Mouse (Mus musculus): ENCODE results near the gene Sspo.

The Sspo gene

DNA sequence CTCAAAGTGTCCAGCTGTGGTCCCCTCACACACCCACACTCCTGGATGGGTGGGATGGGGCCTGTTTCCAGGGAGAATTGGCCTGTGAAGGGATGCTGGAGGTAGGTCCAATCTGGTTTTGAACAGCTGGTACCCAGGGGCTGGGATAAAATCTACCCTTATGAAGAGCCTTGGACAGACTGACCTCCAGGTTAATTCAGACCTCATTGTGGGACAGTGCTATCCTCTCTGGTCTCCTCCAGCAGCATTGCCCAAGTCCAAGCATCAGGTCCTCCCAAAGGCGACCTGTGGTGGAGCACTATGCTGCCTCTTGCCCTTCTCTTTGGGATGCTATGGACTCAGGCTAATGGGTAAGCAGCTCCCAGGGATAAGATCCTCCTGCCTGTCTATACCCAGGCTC lies at the start of gene Sspo:
Gene Sspo, plus strand, starts transcription at position 301 of the 400 bp plus-strand sequence.
- no peak for DNase-seq

DNA sequence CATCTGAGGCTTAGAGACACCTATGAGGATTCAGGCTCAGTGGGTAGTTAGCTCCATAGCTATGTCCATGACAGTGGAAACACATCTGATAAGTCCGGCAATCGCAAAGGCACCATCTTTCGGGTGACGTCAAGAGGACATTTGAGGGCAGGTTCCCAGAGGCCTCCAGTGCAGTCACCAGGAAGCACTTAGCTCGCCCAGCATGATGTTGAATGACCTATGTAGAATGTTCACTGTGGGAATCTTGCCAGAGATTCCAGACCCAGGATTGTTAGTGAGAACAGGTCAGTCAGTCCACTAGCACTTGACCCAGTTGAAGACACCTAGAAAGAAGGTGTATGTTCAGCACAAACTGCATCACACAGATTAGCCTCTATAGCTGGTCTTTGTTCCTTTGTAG lies 48.1 kb upstream of the Sspo start:
- DNase-seq: peak; percentile 26

GRCm38 (mm10) chr6:48404071-48404470 lies 44.0 kb upstream of the Sspo start:
- DNase-seq: peak; percentile 6

DNA sequence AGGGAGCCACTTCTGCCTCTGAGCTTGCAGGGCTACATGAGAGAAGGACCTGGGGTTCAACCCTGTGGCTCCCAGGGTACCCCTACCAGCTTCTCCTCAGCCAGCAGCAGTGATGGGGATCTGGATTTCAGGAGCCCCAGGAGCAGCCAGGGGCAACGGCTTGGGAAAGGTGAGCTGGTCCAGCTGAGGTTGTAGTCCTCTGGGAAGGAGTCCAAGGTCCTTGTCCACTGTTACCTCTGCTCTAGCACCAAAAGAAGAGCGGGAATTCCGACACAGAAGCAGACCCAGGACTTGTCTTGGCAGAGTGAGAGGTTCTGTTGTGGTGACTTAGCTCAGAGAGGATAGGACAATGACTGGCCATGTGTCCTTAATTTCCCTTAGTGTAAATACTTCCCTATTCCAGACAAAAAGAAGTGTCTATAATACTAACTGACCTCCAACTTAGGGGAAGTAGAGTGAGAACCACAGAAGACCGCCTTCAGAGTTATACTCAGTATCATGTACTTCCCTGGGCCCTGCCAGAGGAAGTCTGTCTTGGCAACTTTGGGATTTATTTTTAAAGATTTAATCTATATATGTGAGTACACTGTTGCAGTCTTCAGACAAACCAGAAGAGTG lies 38.2 kb upstream of the Sspo start:
- DNase-seq: peak; percentile 24

GRCm38 (mm10) chr6:48410551-48410950 lies 37.5 kb upstream of the Sspo start:
- peak; percentile 9 for DNase-seq

- peak; percentile 64 for DNase-seq
These were observed 36.6 kb upstream of the Sspo start for GRCm38 (mm10) chr6:48411193-48412092.

- DNase-seq: peak; percentile 54
These were observed 35.9 kb upstream of the Sspo start for GRCm38 (mm10) chr6:48412147-48412546.

GRCm38 (mm10) chr6:48412662-48413061 lies 35.4 kb upstream of the Sspo start:
- DNase-seq: peak; percentile 15

GRCm38 (mm10) chr6:48413081-48413480 lies 34.9 kb upstream of the Sspo start:
- peak; percentile 63 for DNase-seq

GRCm38 (mm10) chr6:48414886-48415285 lies 33.1 kb upstream of the Sspo start:
- no peak for DNase-seq

DNA sequence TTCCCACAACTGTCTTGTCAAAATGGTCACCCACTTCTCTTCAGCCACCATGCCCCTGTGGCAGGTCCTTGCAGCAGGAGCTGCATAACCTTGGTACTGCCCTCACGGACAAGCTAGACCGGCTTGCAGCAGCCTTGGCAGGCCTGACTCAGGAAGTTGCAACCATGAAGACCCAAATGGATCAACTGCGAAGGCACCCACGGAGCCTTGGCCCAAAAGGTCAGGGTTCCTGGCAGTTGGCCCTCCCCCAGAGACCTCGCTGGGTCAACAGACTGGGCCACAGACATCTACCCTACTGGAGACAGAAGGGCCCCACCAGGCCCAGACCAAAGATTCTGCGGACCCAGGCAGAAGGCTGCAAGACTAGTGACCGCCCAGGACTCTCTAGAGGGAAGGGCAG lies 32.4 kb upstream of the Sspo start:
- no peak for DNase-seq

DNA sequence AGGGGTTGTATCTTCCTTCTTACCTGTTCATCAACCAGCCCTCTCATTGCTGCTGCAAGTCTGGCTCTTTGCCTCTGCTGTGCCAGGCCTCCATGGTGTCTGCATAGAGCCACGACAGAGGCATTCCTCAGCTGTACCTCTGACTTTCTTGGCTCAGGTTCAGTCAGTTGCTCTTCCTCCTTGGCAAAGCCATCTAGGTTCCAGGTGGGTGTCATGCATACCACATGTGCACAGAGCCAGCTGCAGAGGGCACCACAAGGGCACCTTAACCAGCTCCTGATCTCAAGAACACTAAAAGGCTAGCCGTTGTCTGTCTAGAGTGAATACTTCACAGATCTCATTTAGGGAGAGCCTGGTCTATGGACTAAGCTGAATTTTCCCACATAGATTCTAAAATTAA lies 31.5 kb upstream of the Sspo start:
- DNase-seq: no peak

DNA sequence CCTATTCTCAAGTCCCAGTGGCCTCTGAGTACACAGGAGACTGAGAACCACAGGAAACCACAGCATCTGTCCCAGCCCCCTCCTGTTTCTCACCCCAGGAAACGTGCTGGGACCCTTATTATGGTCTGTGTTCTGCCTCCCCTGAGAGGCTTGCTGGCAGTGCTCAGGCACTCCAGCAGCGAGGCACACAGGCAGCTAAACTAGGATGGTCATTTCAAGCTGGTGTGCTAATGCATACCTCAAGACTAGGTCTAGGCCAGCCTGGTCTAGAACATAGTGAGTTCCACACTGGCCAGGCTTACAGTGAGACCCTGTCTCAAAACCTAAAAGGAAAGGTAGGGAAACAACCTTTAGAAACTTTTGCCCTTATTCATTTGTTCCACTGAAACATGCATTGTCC lies 27.4 kb upstream of the Sspo start:
- DNase-seq: no peak

GRCm38 (mm10) chr6:48423336-48423735 lies 24.7 kb upstream of the Sspo start:
- DNase-seq: peak; percentile 91

DNA sequence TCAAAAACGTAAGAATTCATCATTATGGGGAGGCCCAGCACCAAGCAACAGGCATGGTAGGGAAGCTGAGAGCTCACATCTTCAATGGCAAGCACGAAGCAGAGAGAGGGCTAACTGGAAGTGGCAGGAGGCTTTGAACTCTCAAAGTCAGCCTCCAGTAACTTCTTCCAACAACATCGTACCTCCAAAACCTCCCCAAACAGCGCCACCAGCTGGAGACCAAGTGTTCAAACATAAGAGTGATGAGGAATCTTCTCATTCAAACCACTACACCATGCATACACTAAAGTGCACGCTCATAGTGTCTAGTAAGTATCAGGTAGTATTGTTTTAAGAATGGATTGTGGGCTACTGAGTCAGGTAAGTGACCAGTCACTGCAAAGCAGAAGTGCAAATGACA lies 24.0 kb upstream of the Sspo start:
- DNase-seq: no peak

- DNase-seq: no peak
These were observed 21.1 kb upstream of the Sspo start for GRCm38 (mm10) chr6:48426956-48427355.

GRCm38 (mm10) chr6:48428769-48429557 lies 19.1 kb upstream of the Sspo start:
- DNase-seq: peak; percentile 71

GRCm38 (mm10) chr6:48430748-48431147 lies 17.3 kb upstream of the Sspo start:
- DNase-seq: no peak

GRCm38 (mm10) chr6:48432893-48433816 lies 14.9 kb upstream of the Sspo start:
- DNase-seq: no peak

DNA sequence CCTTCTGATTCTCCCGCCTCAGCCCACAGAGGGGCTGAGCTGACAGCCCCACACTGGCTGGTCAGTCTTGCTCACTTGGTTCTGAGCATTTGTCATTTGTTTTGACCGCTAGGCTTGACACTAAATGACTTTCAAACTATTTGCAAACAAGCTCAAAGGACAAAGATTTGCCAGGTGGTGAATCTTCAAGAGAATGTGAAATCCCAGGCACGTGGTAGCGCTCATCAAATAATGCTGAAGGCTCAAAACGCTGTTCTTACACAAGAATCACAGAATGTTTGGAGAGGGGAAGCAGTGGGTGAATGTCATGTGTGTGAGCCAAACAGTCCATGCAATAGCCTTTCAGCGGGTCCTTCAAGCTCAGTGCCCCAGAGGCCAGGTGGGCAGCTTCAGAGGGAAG lies 13.4 kb upstream of the Sspo start:
- DNase-seq: no peak

GRCm38 (mm10) chr6:48435111-48435510 lies 12.9 kb upstream of the Sspo start:
- DNase-seq: no peak

- DNase-seq: no peak
These were observed 12.2 kb upstream of the Sspo start for GRCm38 (mm10) chr6:48435706-48436349.

All from cerebellum, adult 9-11 months (tissue).